Mouse (Mus musculus) gastrocnemius, postnatal 4 days (tissue): ENCODE results near the gene Wwc2. TPM values are rescaled to one million over a fixed set of nuclear protein-coding genes. Genes with fewer than 3 reads are reported as not detected.
"Not testable (repeated sequence)": the region's sequence is repeated elsewhere in the genome, so short reads cannot be mapped to it uniquely, and the experiment has no call there.

Experiments used
- DNase-seq, 2 experiments: peaks; one replicate each; pipeline ENCODE4 v3.0.0; 2021 to 2022; ENCODE audit warnings: low spot score in 2 of 2, mixed read lengths in 2 of 2
- total RNA-seq, 2 experiments: library from RNA; stranded (reverse); gene quantifications; 2 replicates each; pipeline ENCODE4 v1.2.3; 2021

Gene Wwc2
- total RNA-seq, 2 experiments from 2014 or later, result 19.5 to 20.2 TPM

- DNase-seq, result no peak
These were observed 137.4 kb downstream of the Wwc2 start for GRCm38 (mm10) chr8:47853356-47853755.

- DNase-seq, result no peak
These were observed 138.0 kb downstream of the Wwc2 start for GRCm38 (mm10) chr8:47852737-47853136.

GRCm38 (mm10) chr8:47851824-47852502, 138.8 kb downstream of the Wwc2 start:
- DNase-seq, result peak in 1 of 2 experiments; percentile 71

- no peak for DNase-seq
These were observed 140.9 kb downstream of the Wwc2 start for GRCm38 (mm10) chr8:47849842-47850241.

GRCm38 (mm10) chr8:47847931-47848330, 142.8 kb downstream of the Wwc2 start:
- DNase-seq, result no peak

- DNase-seq, result no peak
These were observed 143.6 kb downstream of the Wwc2 start for GRCm38 (mm10) chr8:47847161-47847560.

GRCm38 (mm10) chr8:47845956-47846355, 144.8 kb downstream of the Wwc2 start:
- DNase-seq, result no peak

GRCm38 (mm10) chr8:47843651-47844050, 147.1 kb downstream of the Wwc2 start:
- DNase-seq, result no peak

- DNase-seq, result no peak
These were observed 147.7 kb downstream of the Wwc2 start for GRCm38 (mm10) chr8:47843063-47843462.

- no peak for DNase-seq
These were observed 156.8 kb downstream of the Wwc2 start for GRCm38 (mm10) chr8:47833944-47834343.

GRCm38 (mm10) chr8:47832616-47833015, 158.1 kb downstream of the Wwc2 start:
- DNase-seq, result no peak

GRCm38 (mm10) chr8:47826911-47827310, 163.8 kb downstream of the Wwc2 start:
- DNase-seq, result no peak

- no peak for DNase-seq
These were observed 165.1 kb downstream of the Wwc2 start for GRCm38 (mm10) chr8:47825596-47825995.

- DNase-seq, result no peak
These were observed 166.5 kb downstream of the Wwc2 start, which contains the start of gene Cldn22 for GRCm38 (mm10) chr8:47824182-47824581. Gene Cldn22 (plus strand): TSS chr8:47824482.

GRCm38 (mm10) chr8:47823777-47824176, 166.9 kb downstream of the Wwc2 start:
- no peak for DNase-seq

- not testable (repeated sequence) for DNase-seq
These were observed 168.2 kb downstream of the Wwc2 start for GRCm38 (mm10) chr8:47822541-47822940.

- no peak for DNase-seq
These were observed 168.9 kb downstream of the Wwc2 start, which contains the start of gene Cldn24 for GRCm38 (mm10) chr8:47821843-47822242. Gene Cldn24 (plus strand): TSS chr8:47822143.

- no peak for DNase-seq
These were observed 169.6 kb downstream of the Wwc2 start for GRCm38 (mm10) chr8:47820914-47821772.

- DNase-seq, result no peak
These were observed 171.7 kb downstream of the Wwc2 start for GRCm38 (mm10) chr8:47819034-47819433.

- DNase-seq, result no peak
These were observed 179.5 kb downstream of the Wwc2 start for GRCm38 (mm10) chr8:47811221-47811620.

GRCm38 (mm10) chr8:47810666-47811015, 180.1 kb downstream of the Wwc2 start:
- DNase-seq, result no peak

GRCm38 (mm10) chr8:47809970-47810665, 180.6 kb downstream of the Wwc2 start:
- no peak for DNase-seq
